Mouse (Mus musculus) T-helper 1 cell (primary cell): ENCODE data around the gene Ubxn4.
"Not testable (repeated sequence)": the region's sequence is repeated elsewhere in the genome, so short reads cannot be mapped to it uniquely, and the experiment has no call there.

Experiments used
- in situ Hi-C: fragments of 300-600 bp; cut with MboI, MseI; formaldehyde crosslinking; loops from one replicate; pipeline ENCODE4 v1.15.1; 2025; ENCODE audit warnings: high pct_unique_total_duplicates

Gene Ubxn4

DNA sequence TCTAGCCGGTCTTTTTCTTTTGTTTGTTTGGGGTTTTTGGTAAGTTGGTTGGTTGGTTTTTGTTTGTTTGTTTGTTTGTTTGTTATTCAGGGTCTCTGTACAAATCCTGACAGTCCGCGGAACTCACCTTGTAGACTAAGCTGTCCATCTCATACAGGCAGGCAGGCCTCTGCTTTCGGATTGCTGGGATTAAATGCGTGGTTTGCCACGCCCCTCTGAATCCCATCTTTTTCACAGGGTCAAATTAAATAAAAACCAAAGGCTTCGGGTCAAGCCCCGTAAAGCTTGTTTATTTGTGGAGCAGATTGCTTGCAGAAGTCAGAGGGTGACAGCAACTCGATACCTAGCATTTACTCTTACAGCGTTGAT, at the start of gene Ubxn4:
Gene Ubxn4, plus strand, starts transcription at position 338 of the 369 bp plus-strand sequence.
- in situ Hi-C loops: no loop called here

DNA sequence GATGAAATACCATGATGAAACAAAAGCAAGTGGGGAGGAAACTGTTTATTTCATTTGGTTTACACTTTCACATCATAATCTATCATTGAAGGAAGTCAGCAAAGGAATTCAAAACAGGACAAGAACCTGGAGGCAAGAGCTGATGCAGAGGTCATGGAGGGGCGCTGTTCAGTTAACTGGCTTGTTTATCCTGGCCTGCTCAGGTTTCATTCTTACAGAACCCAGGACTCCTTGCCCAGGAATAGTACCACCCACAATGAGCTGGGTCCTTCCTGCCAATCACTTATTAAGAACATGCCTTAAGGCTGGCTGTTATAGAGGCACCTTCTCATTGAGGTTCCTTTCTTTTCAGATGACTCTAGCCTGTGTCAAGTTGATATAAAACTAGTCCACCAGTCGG, 49.8 kb upstream of the Ubxn4 start:
- in situ Hi-C loops: no loop called here

DNA sequence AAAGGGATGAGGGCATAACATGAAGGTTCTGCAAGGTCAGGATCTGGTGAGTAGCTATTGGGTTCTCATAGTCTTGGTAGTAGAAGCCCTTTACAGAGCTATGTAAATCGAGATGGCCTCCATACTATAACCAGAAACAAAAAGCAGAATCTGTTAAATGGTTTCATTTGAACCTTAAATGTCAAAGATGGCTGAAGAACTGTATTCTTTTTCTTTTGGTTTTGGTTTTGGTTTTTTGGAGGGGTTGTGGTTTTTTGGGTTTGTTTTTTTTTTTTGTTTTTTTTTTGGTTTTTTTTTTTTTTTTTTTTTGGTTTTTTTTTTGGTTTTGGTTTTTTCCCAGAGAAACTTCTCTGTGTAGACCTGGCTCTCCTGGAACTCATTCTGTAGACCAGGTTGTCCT, 46.4 kb upstream of the Ubxn4 start:
- in situ Hi-C loops: no loop called here

DNA sequence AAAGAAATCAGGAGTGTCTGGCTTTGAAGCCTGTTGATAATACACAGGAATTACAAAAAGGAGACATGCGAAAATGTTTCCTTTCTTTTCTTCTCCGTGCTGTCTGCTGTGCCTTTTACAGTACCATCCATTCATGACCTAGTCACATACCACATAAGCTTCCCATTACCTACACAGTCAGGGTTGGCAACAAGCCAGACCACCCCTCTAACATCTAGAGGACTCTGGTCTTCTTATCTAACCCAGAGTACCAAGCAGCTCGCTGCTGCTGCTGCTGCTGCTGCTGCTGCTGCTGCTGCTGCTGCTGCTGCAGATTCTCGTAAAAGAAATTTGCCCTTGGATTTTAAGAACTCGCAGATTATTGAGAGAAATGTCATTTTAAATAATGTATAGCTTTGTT, 30.5 kb upstream of the Ubxn4 start:
- in situ Hi-C loops: no loop called here

DNA sequence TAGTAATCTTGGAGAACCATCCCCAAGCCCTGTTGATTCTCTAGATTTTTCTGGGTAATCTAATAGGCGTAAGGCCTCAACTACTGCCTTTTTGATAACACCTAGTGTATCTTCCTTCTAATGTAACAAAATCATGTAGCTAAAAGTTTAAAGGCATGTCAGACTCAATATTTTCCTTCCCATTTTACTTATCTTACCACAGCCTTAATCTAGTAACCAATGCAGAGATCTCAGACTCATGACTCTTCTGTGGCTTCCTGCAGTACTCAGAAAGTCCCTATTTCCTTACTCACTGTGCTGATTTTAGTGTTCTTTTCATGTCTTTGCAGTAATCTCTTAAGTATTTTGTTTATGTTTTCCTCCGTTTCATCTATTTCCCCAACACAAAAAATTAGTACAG, 21.9 kb upstream of the Ubxn4 start:
- in situ Hi-C loops: no loop called here

DNA sequence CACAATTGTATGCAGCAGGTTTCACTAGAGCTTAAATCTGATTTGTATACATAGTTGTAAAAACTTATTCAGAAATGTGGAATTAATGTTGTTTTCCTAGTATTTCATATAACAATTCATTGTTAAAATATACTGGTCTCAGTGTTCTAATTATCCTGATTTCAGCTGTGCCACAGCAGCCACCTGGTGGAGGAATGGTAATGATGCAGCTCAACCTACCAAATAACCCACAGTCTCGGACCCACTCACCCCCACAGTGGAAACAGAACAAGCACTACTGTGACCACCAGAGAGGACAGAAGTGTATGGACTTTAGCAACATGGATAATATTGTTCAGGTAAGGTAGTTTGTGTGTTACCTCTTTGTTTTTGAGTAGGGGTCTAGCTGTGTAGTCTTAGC, 20.5 kb upstream of the Ubxn4 start:
- in situ Hi-C loops: no loop called here

DNA sequence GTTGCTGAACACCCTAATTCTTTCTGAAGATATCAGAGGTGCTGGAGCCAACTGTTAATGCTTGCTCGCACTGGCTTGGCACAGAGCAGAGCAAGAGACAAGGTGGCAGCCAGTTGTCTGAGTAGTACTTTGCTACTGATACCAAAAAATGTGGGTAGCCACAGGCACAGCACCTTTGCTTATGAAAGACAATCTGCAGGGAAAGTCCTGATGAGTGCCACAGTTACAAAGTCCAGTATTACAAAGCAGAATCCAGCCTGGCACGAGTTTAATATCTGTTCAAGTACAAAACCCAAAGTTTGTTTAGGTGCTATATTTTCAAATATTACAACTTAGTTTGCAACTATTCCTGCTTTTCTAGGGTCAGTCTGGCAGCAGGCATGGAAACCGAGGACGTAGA, 8.6 kb upstream of the Ubxn4 start:
- in situ Hi-C loops: loop anchor here (10.0 kb wide), 1 partner anchor 1000 kb away; no protein-coding TSS in a partner anchor

DNA sequence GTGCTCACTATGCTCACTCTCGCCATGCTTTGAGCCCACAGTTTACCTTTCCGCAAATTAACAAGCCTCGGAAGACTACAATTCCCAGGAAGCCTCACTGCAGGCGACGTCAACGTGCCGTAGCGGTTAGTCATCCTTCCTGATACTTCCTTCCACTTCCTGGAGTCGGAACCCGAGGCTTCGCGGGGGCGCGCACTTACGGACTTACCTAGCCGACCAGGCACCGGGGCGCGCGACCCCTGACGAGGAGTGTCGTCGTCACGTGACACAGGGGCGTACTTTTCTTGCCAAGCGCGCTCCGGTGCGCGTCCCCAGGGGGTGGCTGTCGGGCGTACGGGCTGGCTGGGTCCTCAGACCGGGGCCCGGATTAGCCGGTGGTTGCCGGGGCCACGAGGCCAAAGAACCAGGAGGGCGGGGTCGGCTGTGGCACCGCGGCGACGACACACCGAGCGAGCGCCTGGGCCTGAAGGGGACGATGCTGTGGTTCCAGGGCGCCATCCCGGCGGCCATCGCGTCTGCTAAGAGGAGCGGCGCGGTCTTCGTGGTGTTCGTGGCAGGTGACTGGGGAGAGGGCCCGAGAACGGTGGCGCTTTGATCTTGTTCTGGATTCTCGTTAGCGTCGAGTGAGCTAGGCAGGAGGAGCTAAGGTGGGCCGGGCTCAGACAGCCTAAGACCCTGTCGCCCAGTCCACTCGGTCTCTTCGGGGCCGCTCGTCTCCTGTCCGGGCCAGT, 397 bp downstream of the Ubxn4 start:
- in situ Hi-C loops: no loop called here

DNA sequence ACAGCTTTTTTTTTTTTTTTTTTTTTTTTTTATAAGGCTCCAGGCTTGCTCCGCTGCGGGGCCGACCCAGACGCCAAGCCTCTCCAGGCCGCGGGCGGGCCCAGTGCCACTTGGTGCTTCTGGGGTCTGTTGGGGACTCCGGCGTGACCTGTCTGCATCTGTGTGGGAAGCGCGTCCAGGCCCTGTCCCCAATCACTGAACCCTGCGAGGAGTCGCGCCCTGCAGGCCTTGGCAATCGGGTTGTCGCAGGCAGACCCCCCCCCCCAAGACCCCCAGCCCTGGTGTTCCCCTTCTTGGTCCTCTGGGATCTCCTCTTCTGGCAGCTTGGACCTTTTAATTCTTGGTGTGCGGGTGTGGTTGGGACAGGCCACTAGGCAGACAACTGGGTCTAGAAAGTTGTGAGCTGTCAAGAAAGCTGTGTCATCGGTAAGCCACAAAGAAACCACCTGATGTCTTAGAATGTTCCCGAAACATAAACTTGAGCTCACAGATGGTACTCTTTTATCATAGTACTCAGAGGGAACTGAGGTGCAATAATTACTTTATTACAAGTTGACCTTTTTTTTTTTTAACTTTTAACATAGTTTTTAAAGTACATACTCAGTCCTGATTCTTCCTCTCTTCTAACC, 1.1 kb downstream of the Ubxn4 start:
- in situ Hi-C loops: no loop called here

DNA sequence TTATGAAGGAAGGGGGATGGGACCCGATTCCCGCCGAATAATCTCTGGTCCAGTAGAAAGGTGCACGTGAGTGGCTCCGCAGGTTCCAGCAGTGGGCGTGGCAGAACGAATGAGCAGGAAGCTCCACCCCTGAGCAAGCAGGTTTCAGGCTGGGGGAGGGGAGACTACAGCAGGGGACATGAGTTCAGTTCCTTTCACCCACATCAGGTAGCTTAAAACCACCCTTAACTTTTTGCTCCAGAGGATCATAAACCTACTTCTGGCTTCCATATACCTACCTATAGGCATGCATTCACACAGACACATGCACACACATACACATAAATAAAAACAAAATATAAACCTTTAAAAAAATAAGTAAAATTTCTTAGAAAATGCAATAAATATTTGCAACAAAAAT, 23.3 kb downstream of the Ubxn4 start:
- in situ Hi-C loops: not testable (repeated sequence)

DNA sequence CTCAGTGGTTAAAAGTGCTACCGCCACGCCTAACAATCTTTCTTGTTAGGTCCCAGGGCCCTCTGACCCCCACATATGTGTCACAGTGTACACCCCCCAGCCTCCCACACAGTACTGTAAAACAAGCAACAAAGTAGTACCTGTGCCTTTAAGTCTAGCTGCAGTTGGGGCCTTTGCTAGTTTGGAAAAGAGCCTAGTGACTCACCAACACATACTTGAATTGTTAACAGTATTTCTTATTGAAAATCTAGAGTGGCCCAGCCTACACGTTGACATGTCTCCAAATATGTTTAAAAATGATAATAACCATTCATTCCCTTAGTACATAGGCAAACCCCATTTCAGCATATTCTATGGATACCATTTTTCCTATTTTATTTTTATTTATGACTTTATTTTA, 27.0 kb downstream of the Ubxn4 start:
- in situ Hi-C loops: no loop called here

DNA sequence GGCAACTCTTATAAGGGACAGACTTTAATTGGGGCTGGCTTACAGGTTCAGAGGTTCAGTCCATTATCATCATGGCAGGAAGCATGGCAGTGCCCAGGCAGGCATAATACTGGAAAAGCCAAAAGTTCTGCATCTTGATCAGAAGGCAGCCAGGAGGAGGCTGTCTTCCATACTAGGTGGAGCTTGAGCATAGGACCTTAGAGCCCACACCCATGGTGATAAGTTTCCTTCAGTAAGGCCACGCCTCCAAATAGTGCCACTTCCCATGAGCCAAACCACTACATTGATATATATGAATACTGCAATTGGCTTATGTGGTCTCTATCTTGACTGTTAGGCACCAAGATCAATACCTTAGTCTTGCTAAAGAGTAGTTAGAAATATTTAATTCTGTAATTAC, 32.1 kb downstream of the Ubxn4 start:
- in situ Hi-C loops: loop anchor here (5.0 to 25.0 kb wide), 2 partner anchors 56 to 789 kb away; no protein-coding TSS in a partner anchor

DNA sequence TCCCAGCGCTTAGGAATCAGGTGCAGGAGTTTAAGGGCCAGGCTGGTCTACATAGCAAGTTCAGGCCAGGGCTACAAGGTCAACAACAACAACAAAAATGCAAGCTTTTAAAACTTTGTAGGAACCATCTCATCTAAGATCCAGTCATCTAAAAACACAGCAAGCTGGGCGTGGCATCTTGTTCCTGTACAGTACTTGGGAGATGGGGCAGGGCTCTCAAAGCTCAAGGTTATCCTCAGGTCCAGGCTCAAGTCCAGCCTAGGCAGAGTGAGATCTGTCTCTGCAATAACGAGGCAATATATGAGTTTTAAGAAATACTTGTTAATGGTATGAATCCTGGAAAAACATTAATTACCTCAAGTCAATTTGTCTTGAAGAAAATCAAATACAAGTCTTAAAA, 34.8 kb downstream of the Ubxn4 start:
- in situ Hi-C loops: loop anchor here (5.0 to 25.0 kb wide), 2 partner anchors 54 to 791 kb away; no protein-coding TSS in a partner anchor

DNA sequence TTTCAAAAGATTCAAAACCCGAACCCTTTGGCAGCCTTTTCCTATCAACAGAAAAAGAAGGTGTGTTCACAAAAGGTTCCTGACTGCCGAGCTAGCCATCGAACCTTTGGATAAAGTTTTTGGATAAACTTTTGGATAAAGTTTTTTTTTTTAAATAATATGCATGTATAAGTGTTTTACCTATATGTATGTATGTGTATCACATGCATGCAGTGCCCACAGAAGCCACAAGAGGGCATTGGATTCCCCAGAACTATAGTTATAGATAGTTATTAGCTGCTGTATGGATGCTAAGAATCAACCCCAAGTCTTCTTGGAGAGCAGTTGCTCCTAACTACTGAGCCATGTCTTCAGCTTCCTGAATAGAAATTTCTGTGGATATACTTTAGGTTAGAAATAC, 38.0 kb downstream of the Ubxn4 start:
- in situ Hi-C loops: loop anchor here (10.0 to 25.0 kb wide), 2 partner anchors 553 to 794 kb away; no protein-coding TSS in a partner anchor

DNA sequence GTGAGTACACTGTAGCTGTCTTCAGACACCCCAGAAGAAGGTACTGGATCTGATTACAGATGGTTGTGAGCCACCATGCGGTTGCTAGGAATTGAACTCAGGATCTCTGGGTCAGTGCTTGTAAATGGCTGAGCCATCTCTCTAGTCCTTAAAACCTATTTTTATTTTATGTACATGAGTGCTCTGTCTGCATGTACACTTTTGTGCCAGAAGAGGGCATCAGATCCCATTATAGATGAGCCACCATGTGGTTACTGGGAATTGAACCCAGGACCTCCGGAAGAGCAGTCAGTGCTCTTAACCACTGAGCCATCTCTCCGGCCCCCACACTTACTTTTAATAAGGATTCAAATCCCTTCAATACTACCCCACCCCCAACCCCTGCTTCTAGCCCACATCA, 39.2 kb downstream of the Ubxn4 start:
- in situ Hi-C loops: loop anchor here (10.0 to 25.0 kb wide), 2 partner anchors 552 to 796 kb away; no protein-coding TSS in a partner anchor

DNA sequence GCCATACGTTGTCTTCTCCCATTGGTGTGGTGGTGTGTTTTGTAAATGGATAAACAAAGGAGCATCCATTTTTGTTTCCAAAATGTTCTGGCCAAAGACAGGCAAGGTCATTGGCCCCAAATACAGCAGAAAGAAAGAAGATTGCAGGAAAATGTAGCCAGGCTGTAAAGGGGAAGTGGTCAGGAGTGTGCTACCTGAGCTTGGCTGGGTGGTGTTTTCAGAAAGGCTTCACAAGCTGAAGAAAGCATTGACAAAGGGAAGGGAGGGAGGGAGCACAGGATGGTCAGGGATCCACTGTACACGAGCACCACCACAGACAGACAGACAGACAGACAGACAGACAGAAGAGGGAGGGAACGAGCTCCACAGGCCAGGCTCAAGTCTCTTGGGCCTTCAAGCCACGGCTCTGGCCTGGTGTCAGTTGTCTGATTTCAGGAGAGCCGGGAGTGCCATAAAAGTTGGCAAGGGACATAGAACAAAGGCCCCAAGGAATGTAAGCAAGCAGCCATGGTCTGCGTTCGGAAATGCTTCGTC, 40.5 kb downstream of the Ubxn4 start:
- in situ Hi-C loops: loop anchor here (10.0 to 25.0 kb wide), 2 partner anchors 551 to 797 kb away; no protein-coding TSS in a partner anchor

DNA sequence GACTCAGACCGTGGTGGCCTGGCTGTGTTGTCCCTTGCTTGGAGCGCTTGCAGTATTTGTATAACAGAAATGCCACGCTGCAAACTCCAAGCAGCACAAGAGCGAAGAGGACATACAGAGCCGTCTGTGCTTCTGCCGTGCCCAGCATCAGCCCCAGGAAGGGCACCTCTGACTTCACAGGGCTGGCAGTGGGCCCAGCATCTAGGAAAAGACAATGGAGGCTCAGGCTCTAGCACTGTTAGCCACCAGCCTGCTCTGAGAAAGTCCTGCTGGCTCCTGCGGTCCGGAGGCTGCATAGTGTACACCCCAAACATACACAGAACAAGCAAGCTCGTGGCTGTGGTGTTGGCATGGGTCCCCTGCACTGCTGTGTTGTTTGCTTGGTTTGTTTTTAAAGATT, 41.4 kb downstream of the Ubxn4 start:
- in situ Hi-C loops: loop anchor here (10.0 to 25.0 kb wide), 2 partner anchors 550 to 798 kb away; no protein-coding TSS in a partner anchor

DNA sequence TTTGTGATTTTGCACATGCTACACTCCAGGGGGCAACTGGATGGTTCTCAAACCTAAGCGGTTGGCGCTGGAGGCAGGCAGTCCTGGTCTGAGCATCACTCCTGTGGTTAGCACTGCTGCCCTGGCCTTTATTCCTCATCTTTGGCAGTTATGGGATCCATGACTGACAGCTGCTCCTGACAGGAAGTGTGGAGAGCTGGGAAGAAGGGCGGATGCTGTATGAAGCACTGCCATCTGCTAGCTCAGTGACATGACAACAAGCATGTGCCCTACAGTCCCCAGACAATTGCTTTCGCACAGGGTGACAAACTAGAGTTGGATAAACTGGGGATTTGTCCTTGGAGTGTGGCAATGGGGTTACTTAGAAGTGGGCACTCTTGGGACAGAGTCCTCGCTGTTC, 46.5 kb downstream of the Ubxn4 start:
- in situ Hi-C loops: loop anchor here (10.0 to 25.0 kb wide), 2 partner anchors 803 to 955 kb away; no protein-coding TSS in a partner anchor

DNA sequence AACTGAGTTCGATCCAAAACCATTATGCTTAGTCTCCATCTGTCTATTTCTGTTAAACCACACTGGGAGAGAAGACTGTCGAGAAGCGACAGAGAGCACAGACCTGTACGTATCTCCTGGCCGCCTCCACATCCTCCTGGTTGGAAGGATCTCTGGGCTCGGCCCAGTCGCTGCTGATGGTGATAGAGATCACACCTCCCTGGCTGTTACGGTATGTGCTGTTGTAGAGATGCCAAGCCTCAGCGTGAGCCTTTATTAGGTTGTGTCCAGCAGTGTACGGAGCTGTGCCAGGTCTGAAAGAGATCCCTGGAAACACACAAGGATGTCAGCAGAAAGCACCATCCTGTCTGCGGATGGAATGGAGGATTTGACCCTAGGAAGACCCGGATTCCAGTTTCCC, 49.8 kb downstream of the Ubxn4 start:
- in situ Hi-C loops: loop anchor here (10.0 to 25.0 kb wide), 2 partner anchors 806 to 951 kb away; no protein-coding TSS in a partner anchor

DNA sequence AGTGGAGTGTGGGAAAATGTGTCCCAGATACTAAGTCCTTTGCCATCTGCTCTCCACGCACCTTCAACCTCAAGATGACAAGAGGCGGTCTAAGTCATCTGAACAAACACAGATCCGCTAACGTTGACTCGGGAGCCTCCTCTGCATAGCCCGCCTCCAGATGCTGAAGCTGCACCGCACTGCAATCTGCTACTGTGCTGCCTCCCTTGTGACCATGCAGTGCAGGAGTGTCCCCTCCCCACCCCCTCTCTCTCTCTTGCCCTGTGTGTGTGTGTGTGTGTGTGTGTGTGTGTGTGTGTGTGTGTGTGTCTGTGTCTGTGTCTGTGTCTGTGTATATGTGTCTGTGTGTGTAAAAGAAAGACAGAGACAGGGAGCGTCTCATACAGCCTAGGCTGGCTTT, 51.5 kb downstream of the Ubxn4 start:
- in situ Hi-C loops: loop anchor here (10.0 to 25.0 kb wide), 2 partner anchors 808 to 950 kb away; no protein-coding TSS in a partner anchor

DNA sequence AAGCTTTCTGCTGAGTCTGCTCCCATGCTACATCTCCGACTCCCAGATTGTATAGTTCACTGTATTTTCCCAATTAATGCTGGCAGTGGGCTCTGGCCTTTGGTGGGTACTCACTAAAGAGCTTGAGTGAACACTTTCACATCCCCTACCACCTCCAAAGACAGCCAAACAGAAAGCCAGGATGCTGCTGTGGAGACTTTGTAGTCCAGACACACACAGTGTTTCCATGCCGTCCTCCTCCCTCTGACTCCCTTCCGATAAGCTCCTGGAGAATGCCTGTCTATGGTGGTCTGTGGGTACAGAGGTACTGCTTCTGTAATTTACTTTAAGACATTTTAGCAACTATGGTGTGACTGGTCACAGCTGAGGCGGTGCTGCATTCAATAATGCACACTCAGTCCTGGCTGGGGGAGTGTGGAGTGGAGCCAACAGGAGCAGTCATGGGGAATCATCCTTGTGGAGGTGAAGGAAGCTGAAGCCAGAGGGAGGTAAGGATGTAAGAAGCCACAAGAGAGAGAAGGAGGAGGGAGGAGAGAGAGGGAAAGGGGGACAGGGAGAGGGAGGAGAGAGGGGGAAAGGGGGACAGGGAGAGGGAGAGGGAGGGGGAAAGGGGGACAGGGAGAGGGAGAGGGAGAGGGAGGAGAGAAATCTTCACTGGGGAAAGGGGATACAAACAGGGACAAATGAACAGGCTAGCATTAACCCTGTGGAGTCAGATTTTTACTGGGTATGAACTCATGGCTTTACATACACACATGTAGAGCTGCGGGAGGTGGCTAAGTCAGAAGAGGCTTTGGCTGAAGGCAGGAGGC, 52.2 kb downstream of the Ubxn4 start:
- in situ Hi-C loops: loop anchor here (10.0 to 25.0 kb wide), 2 partner anchors 809 to 949 kb away; no protein-coding TSS in a partner anchor

DNA sequence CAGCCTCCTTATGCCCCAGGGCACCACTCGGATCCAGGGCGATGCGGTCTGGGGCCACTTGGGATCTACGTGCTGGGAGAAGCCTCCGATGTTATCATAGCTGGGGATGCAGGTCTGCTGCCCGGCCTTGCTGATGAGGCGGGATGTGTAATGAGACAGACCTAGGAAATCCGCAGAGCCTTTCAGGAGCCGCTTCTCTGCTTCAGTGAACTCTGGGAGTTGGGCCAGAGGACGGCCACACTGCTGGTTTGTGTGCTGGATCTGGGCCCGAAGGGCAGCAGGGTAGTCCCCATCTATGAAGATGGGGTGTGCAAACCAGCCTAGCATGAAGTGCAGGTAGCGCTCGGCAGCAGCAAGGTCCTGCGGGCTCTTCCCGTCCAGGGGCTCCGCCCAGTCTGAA, 60.1 kb downstream of the Ubxn4 start:
- in situ Hi-C loops: no loop called here
